Mouse (Mus musculus) heart, postnatal 10 days (tissue): ENCODE results near the gene Nr1i2. TPM values are rescaled to one million over a fixed set of nuclear protein-coding genes. Genes with fewer than 3 reads are reported as not detected.
"Not testable (repeated sequence)": the region's sequence is repeated elsewhere in the genome, so short reads cannot be mapped to it uniquely, and the experiment has no call there.

Experiments used
- DNase-seq, 2 experiments: peaks; one replicate each; pipeline ENCODE4 v3.0.0; 2021
- intact Hi-C: fragments of 180-260 bp; cut with DNase I; formaldehyde crosslinking; loops from one replicate; pipeline ENCODE4 v1.15.1; 2025
- total RNA-seq, 2 experiments: library from RNA; stranded (reverse); gene quantifications; 2 replicates each; pipeline ENCODE4 v1.2.3; 2021

Gene Nr1i2
- total RNA-seq, 2 experiments from 2014 or later: not detected

DNA sequence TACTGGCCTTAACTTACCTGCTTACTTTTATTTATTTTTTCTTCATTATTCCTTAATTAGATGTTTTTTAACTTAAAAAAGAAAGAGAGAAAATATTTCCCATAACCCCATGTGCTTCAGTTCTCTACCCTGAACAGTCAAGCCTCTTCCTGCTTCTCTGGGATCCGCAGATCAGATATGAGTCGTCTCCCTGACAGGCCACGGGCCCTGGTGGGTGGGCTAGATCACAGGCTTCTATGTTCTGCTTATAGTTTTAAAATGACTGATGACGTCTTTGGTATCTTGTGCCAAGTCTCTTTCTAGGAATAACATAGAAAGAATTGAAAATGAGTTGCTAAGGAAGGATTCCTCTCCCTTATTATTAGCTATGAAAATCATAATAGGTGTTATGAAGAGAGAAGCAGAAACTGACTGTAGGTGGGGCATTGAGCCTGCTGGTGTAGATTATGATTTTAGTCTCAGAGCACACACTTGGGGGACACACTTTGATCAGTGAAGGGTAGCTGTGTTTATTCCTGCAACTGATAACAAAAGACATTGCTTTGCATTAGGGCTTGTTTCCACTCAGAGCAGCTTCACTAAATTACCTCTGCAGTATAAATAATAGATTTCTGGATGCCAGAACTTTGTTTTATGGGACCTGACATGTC, 57.6 kb downstream of the Nr1i2 start:
- DNase-seq: no peak
- intact Hi-C loops: no loop called here

DNA sequence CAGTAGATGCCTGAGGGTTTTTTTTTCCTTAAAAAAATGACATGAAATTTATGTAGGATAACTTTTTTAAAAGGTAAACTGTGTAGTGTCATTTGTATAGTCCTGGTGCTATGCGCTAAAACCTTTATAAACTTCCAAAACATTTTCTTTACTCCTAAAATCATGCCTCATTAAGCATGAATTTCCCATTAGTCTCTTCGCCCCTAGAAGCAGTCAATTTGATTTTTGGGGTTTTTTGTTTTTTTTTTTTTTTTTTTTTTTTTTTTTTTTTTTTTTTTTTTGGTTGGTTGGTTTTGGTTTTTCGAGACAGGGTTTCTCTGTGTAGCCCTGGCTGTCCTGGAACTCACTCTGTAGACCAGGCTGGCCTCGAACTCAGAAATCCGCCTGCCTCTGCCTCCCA, 72.1 kb downstream of the Nr1i2 start:
- intact Hi-C loops, DNase-seq: not testable (repeated sequence)

DNA sequence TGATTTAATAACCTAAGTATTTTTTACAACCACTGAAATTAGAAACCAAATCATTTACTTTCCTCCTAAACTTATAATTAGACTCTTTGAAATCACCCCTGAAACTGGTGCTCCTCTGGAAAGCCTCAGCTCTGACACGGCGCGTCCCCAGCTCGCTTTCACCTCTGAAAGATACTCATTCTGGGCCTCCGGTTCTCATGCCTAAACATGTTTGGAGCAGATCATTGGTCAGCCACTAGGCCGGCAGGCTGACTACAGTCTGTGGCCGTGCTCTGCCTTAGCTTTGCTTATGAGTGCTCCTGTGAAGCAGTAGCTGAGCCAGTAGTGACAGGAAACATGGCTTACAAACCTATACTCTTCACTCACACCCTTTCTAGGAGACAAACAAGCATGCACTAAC, 89.4 kb downstream of the Nr1i2 start:
- intact Hi-C loops: no loop called here
- DNase-seq: no peak

Other genes with a start within 250 kb of the Nr1i2 start
- gene Gsk3b, start 205.8 kb downstream of the Nr1i2 start, total RNA-seq: 10 to 100 TPM; 68.7 to 69.9 TPM
- not detected for gene Maats1, start 47.3 kb upstream of the Nr1i2 start, total RNA-seq
- 100 to 1,000 TPM; 250 to 263 TPM for gene Cox17, start 52.2 kb upstream of the Nr1i2 start, total RNA-seq
- gene Gm21987, start 52.2 kb upstream of the Nr1i2 start, total RNA-seq: not detected
- gene Popdc2, start 67.4 kb upstream of the Nr1i2 start, total RNA-seq: 100 to 1,000 TPM; 675 to 721 TPM
- 10 to 100 TPM in 1 of 2 experiments, 1 to 10 TPM in 1; 9.8 to 12.1 TPM for gene Pla1a, start 138.3 kb upstream of the Nr1i2 start, total RNA-seq
- gene Adprh, start 157.9 kb upstream of the Nr1i2 start, total RNA-seq: 10 to 100 TPM; 32.2 to 33.6 TPM
- under 1 TPM; 0.53 to 0.84 TPM for gene Cd80, start 160.7 kb upstream of the Nr1i2 start, total RNA-seq
- 10 to 100 TPM; 54.1 to 59.0 TPM for gene Timmdc1, start 227.8 kb upstream of the Nr1i2 start, total RNA-seq